Mouse (Mus musculus): ENCODE results near the gene Psmd11. TPM values are rescaled to one million over a fixed set of nuclear protein-coding genes. Genes with fewer than 3 reads are reported as not detected.

The Psmd11 gene
- polyA plus RNA-seq, 1 experiment from 2014 or later: 307 TPM

- no peak overlapping the region for H3K4me2 ChIP-seq (ENCODE audit: low read depth)
- no peak overlapping the region for H3K4me3 ChIP-seq (ENCODE audit: low read depth, low read length)
- 79% methylated on average over 7 of the region's 7 CpGs for WGBS
- no peak for DNase-seq (ENCODE audit: low spot score)
- no peak for ATAC-seq (ENCODE audit: insufficient read depth, low FRiP score, low TSS enrichment)
- H3K27me3 ChIP-seq (ENCODE audit: control insufficient read depth, insufficient read depth, low read length): peaks cover 6% of the 10 kb centered on the region; the same call in 1 of the 2 replicates
- no peaks in the 10 kb centered on the region for H3K9me3 ChIP-seq (ENCODE audit: control insufficient read depth, low read length)
- no peak overlapping the region for H3K27ac ChIP-seq (ENCODE audit: low read depth, low read length)
- H3K36me3 ChIP-seq (ENCODE audit: control insufficient read depth, insufficient read depth, low read length): no peaks in the 10 kb centered on the region
- peaks cover 10% of the 10 kb centered on the region for H3K4me1 ChIP-seq (ENCODE audit: control insufficient read depth, insufficient read depth, low read length)
- H3K9ac ChIP-seq (ENCODE audit: low read length): no peak overlapping the region
Measured at GRCm38 (mm10) chr11:80482921-80483320, 54.5 kb downstream of the Psmd11 start.

GRCm38 (mm10) chr11:80483536-80484067, 55.2 kb downstream of the Psmd11 start:
- Histone ChIP-seq H3K4me1 (ENCODE audit: control insufficient read depth, insufficient read depth, low read length) (peaks cover 10% of the 10 kb centered on the region), H3K36me3 (ENCODE audit: control insufficient read depth, insufficient read depth, low read length) (no peaks in the 10 kb centered on the region), H3K27ac (ENCODE audit: low read depth, low read length) (0 out of 2 replicates have a peak overlapping the region, but pooled peaks have one; percentile 6), H3K4me3 (ENCODE audit: low read depth, low read length) (no peak overlapping the region), H3K9me3 (ENCODE audit: control insufficient read depth, low read length) (no peaks in the 10 kb centered on the region), H3K9ac (ENCODE audit: low read length) (peak overlapping the region; percentile 7; the same call in 1 of the 2 replicates), H3K27me3 (ENCODE audit: control insufficient read depth, insufficient read depth, low read length) (0 out of 2 replicates have a peak, but pooled peaks cover 2% of the 10 kb centered on the region), H3K4me2 (ENCODE audit: low read depth) (no peak overlapping the region)
- 74% methylated on average over 6 of the region's 6 CpGs for WGBS
- ATAC-seq (ENCODE audit: insufficient read depth, low FRiP score, low TSS enrichment) (no peak), DNase-seq (ENCODE audit: low spot score) (no peak)

DNA sequence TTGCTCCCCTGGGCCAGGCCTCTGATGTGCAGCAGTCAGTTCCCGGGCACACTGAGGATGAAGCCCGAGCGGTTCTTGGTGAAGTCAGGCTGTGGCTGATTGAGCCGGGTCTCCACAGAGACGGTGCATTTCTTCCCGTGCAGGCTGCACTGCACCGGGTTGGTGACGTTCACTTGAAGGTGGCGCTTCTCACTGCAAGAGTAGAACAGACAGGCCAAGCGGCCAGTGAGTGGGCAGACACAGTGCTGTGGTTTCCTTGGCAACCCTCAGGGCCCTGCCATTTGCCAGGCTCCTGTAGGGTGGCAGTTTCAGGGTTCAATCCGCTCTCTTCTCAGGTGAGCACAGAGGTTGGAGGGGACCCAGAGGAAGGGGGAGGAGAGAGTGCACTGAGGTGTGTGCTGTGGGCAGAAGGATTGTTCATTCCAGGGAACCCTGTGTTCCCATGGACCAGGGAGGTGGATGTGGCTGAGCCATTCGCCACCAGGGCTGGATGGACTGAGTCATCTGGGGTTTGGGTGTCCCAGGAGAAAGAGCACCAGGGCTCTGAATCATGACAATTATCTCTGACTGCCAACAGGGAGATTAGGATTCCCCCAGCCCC, 55.9 kb downstream of the Psmd11 start:
- DNase-seq (ENCODE audit: low spot score) (peak; percentile 31), ATAC-seq (ENCODE audit: insufficient read depth, low FRiP score, low TSS enrichment) (peak; percentile 54; the same call in 1 of the 2 replicates)
- no peaks in the 10 kb centered on the region for H3K27me3 ChIP-seq (ENCODE audit: control insufficient read depth, insufficient read depth, low read length)
- H3K27ac ChIP-seq (ENCODE audit: low read depth, low read length): 0 out of 2 replicates have a peak overlapping the region, but pooled peaks have one; percentile 6
- H3K4me1 ChIP-seq (ENCODE audit: control insufficient read depth, insufficient read depth, low read length): peaks cover 14% of the 10 kb centered on the region
- H3K9ac ChIP-seq (ENCODE audit: low read length): peak overlapping the region; percentile 7; the same call in 1 of the 2 replicates
- H3K4me2 ChIP-seq (ENCODE audit: low read depth): no peak overlapping the region
- H3K36me3 ChIP-seq (ENCODE audit: control insufficient read depth, insufficient read depth, low read length): no peaks in the 10 kb centered on the region
- WGBS: 44% methylated on average over 12 of the region's 12 CpGs
- no peak overlapping the region for H3K4me3 ChIP-seq (ENCODE audit: low read depth, low read length)
- H3K9me3 ChIP-seq (ENCODE audit: control insufficient read depth, low read length): no peaks in the 10 kb centered on the region

DNA sequence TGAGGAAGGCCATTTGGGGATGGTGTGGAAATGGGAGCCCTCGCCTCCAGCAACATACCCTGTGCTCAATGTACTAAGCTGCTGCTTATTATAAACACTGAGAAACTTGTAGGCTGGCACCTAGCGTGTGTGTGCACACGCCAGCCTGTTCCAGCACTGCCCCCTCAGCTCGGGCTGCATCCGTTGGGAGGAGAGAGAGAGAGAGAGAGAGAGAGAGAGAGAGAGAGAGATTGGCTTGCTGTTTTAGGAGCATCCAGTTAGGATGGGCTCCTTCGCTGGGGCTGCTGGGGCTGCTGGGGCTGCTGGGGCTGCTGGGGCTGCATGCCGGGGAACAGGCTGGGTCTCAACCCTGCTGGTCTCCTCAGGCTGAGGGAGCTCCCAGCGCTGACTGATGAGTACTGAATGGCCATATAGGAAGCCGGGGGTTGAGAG, 56.7 kb downstream of the Psmd11 start:
- Histone ChIP-seq H3K9me3 (ENCODE audit: control insufficient read depth, low read length) (no peaks in the 10 kb centered on the region), H3K36me3 (ENCODE audit: control insufficient read depth, insufficient read depth, low read length) (no peaks in the 10 kb centered on the region), H3K27ac (ENCODE audit: low read depth, low read length) (no peak overlapping the region), H3K27me3 (ENCODE audit: control insufficient read depth, insufficient read depth, low read length) (no peaks in the 10 kb centered on the region), H3K4me3 (ENCODE audit: low read depth, low read length) (no peak overlapping the region), H3K4me1 (ENCODE audit: control insufficient read depth, insufficient read depth, low read length) (peaks cover 14% of the 10 kb centered on the region), H3K9ac (ENCODE audit: low read length) (no peak overlapping the region), H3K4me2 (ENCODE audit: low read depth) (no peak overlapping the region)
- 78% methylated on average over 9 of the region's 9 CpGs for WGBS
- DNase-seq (ENCODE audit: low spot score) (no peak), ATAC-seq (ENCODE audit: insufficient read depth, low FRiP score, low TSS enrichment) (no peak)

- no peak overlapping the region for H3K4me2 ChIP-seq (ENCODE audit: low read depth)
- H3K36me3 ChIP-seq (ENCODE audit: control insufficient read depth, insufficient read depth, low read length): no peaks in the 10 kb centered on the region
- no peak overlapping the region for H3K27ac ChIP-seq (ENCODE audit: low read depth, low read length)
- H3K4me3 ChIP-seq (ENCODE audit: low read depth, low read length): no peak overlapping the region
- no peaks in the 10 kb centered on the region for H3K27me3 ChIP-seq (ENCODE audit: control insufficient read depth, insufficient read depth, low read length)
- peaks cover 14% of the 10 kb centered on the region for H3K4me1 ChIP-seq (ENCODE audit: control insufficient read depth, insufficient read depth, low read length)
- no peak overlapping the region for H3K9ac ChIP-seq (ENCODE audit: low read length)
- no peak for ATAC-seq (ENCODE audit: insufficient read depth, low FRiP score, low TSS enrichment)
- WGBS: 83% methylated on average over 10 of the region's 10 CpGs
- no peaks in the 10 kb centered on the region for H3K9me3 ChIP-seq (ENCODE audit: control insufficient read depth, low read length)
- no peak for DNase-seq (ENCODE audit: low spot score)
Measured at GRCm38 (mm10) chr11:80485622-80486206, 57.3 kb downstream of the Psmd11 start.

GRCm38 (mm10) chr11:80487904-80488587, 59.6 kb downstream of the Psmd11 start:
- ATAC-seq (ENCODE audit: insufficient read depth, low FRiP score, low TSS enrichment) (no peak), DNase-seq (ENCODE audit: low spot score) (no peak)
- peaks cover 14% of the 10 kb centered on the region for H3K4me1 ChIP-seq (ENCODE audit: control insufficient read depth, insufficient read depth, low read length)
- no peak overlapping the region for H3K4me2 ChIP-seq (ENCODE audit: low read depth)
- no peaks in the 10 kb centered on the region for H3K36me3 ChIP-seq (ENCODE audit: control insufficient read depth, insufficient read depth, low read length)
- no peak overlapping the region for H3K27ac ChIP-seq (ENCODE audit: low read depth, low read length)
- no peak overlapping the region for H3K9ac ChIP-seq (ENCODE audit: low read length)
- WGBS: 61% methylated on average over 15 of the region's 15 CpGs
- H3K4me3 ChIP-seq (ENCODE audit: low read depth, low read length): no peak overlapping the region
- no peaks in the 10 kb centered on the region for H3K27me3 ChIP-seq (ENCODE audit: control insufficient read depth, insufficient read depth, low read length)
- no peaks in the 10 kb centered on the region for H3K9me3 ChIP-seq (ENCODE audit: control insufficient read depth, low read length)

- Histone ChIP-seq H3K4me2 (ENCODE audit: low read depth) (no peak overlapping the region), H3K27ac (ENCODE audit: low read depth, low read length) (no peak overlapping the region), H3K27me3 (ENCODE audit: control insufficient read depth, insufficient read depth, low read length) (no peaks in the 10 kb centered on the region), H3K4me1 (ENCODE audit: control insufficient read depth, insufficient read depth, low read length) (peaks cover 11% of the 10 kb centered on the region), H3K9ac (ENCODE audit: low read length) (no peak overlapping the region; the same call in 1 of the 2 replicates), H3K36me3 (ENCODE audit: control insufficient read depth, insufficient read depth, low read length) (no peaks in the 10 kb centered on the region), H3K9me3 (ENCODE audit: control insufficient read depth, low read length) (no peaks in the 10 kb centered on the region), H3K4me3 (ENCODE audit: low read depth, low read length) (no peak overlapping the region)
- no peak for ATAC-seq (ENCODE audit: insufficient read depth, low FRiP score, low TSS enrichment)
- no peak for DNase-seq (ENCODE audit: low spot score)
- 60% methylated on average over 12 of the region's 12 CpGs for WGBS
Measured at GRCm38 (mm10) chr11:80489172-80489881, 60.9 kb downstream of the Psmd11 start.

GRCm38 (mm10) chr11:80489882-80490196, 61.4 kb downstream of the Psmd11 start:
- ATAC-seq (ENCODE audit: insufficient read depth, low FRiP score, low TSS enrichment): no peak
- Histone ChIP-seq H3K9ac (ENCODE audit: low read length) (no peak overlapping the region; the same call in 1 of the 2 replicates), H3K4me1 (ENCODE audit: control insufficient read depth, insufficient read depth, low read length) (peaks cover 10% of the 10 kb centered on the region; the same call in 1 of the 2 replicates), H3K36me3 (ENCODE audit: control insufficient read depth, insufficient read depth, low read length) (no peaks in the 10 kb centered on the region), H3K27ac (ENCODE audit: low read depth, low read length) (no peak overlapping the region), H3K4me3 (ENCODE audit: low read depth, low read length) (no peak overlapping the region), H3K9me3 (ENCODE audit: control insufficient read depth, low read length) (no peaks in the 10 kb centered on the region), H3K4me2 (ENCODE audit: low read depth) (no peak overlapping the region), H3K27me3 (ENCODE audit: control insufficient read depth, insufficient read depth, low read length) (no peaks in the 10 kb centered on the region)
- DNase-seq (ENCODE audit: low spot score): no peak
- WGBS: 67% methylated on average over 5 of the region's 5 CpGs

All from neural tube, embryonic 11.5 days (tissue).